Mouse (Mus musculus) forebrain, embryonic 13.5 days (tissue): Measurements from ENCODE around the gene Fbxl22. TPM values are rescaled to one million over a fixed set of nuclear protein-coding genes. Genes with fewer than 3 reads are reported as not detected.

Experiments
- ATAC-seq: fragments of 200-750 bp; cut with Nextera tagmentation; 2 replicates; pipeline ENCODE4 v1.8.0; 2017
- H3K27ac ChIP-seq: fragments of 300-500 bp; sonication (generic); 2 replicates; pipeline ENCODE4 v1.5.1; 2015; ENCODE audit warnings: inconsistent platforms, mild to moderate bottlenecking, moderate library complexity
- H3K27me3 ChIP-seq: fragments of 300-500 bp; sonication (generic); 2 replicates; pipeline ENCODE4 v1.6.1; 2015; ENCODE audit warnings: mild to moderate bottlenecking, inconsistent platforms
- H3K36me3 ChIP-seq: fragments of 300-500 bp; sonication (generic); 2 replicates; pipeline ENCODE4 v1.6.1; 2015; ENCODE audit warnings: mild to moderate bottlenecking, inconsistent platforms; ENCODE audit not compliant: poor library complexity, severe bottlenecking
- H3K4me1 ChIP-seq: fragments of 300-500 bp; sonication (generic); 2 replicates; pipeline ENCODE4 v1.6.1; 2015; ENCODE audit warnings: inconsistent platforms
- H3K4me2 ChIP-seq: fragments of 300-500 bp; sonication (generic); 2 replicates; pipeline ENCODE4 v1.6.1; 2015; ENCODE audit warnings: inconsistent platforms, mild to moderate bottlenecking, moderate library complexity
- H3K4me3 ChIP-seq: fragments of 300-500 bp; sonication (generic); 2 replicates; pipeline ENCODE4 v1.5.1; 2015; ENCODE audit warnings: mild to moderate bottlenecking, inconsistent platforms
- H3K9ac ChIP-seq: fragments of 300-500 bp; sonication (generic); 2 replicates; pipeline ENCODE4 v1.6.1; 2015; ENCODE audit warnings: mild to moderate bottlenecking, inconsistent platforms
- H3K9me3 ChIP-seq: fragments of 300-500 bp; sonication (generic); replicated peaks from 2 replicates; pipeline ENCODE4 v1.6.1; 2016; ENCODE audit warnings: inconsistent platforms
- WGBS: fragments of 180-500 bp; shearing (Covaris S2); methylation state at CpG from one replicate; pipeline ENCODE4 v1.1.7; 2015; 5-methylcytosine and 5-hydroxymethylcytosine counted together
- polyA plus RNA-seq: library from polyadenylated mRNA; unstranded; fragments of >200 nt; fragmentation: Nextera tagmentation; extraction: Ambion mirVana; gene quantifications from 2 replicates; pipeline ENCODE4 v1.2.1, GENCODE M21; 2015

Fbxl22 gene
- polyA plus RNA-seq, 1 experiment from 2014 or later: 2.5 TPM

- no peak overlapping the region for H3K27ac ChIP-seq
- H3K27me3 ChIP-seq: no peaks in the 10 kb centered on the region
- ATAC-seq: no peak
- peaks cover 20% of the 10 kb centered on the region; the same call in 1 of the 2 replicates for H3K4me1 ChIP-seq
- no peaks in the 10 kb centered on the region for H3K9me3 ChIP-seq
- no peak overlapping the region for H3K4me3 ChIP-seq
- H3K9ac ChIP-seq: no peak overlapping the region
- no peak overlapping the region for H3K4me2 ChIP-seq
- 91% methylated on average over 6 of the region's 6 CpGs for WGBS
- peaks cover 76% of the 10 kb centered on the region for H3K36me3 ChIP-seq
Observed at GRCm38 (mm10) chr9:66516296-66516940, 2.0 kb upstream of the Fbxl22 start.

DNA sequence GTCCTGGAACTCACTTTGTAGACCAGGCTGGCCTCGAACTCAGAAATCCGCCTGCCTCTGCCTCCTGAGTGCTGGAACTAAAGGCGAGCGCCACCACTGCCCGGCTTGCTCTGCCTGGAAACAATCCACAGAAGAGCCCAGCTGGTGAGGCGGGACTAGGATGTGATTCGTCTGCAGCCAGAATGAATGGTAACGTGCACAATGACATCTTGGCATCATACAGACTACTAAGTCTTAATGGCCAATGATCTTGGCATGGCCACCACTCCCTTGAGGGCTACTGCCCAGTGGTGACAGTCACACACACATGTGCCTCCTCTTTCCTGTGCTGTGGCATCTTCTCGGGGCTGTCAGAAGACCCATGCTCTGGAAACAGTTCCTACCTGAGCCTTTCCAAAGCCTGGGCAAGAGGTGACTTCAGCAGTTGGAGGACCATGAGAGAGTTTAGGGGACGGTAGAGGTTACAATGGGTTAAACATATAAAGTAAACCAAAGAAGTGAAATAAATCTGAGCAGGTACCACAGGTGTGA lies 1.4 kb upstream of the Fbxl22 start:
- Histone ChIP-seq H3K4me1 (peaks cover 25% of the 10 kb centered on the region), H3K27ac (no peak overlapping the region), H3K9me3 (no peaks in the 10 kb centered on the region), H3K27me3 (no peaks in the 10 kb centered on the region), H3K4me3 (no peak overlapping the region), H3K9ac (no peak overlapping the region), H3K36me3 (peaks cover 69% of the 10 kb centered on the region), H3K4me2 (no peak overlapping the region)
- no peak for ATAC-seq
- WGBS: 92% methylated on average over 10 of the region's 10 CpGs

GRCm38 (mm10) chr9:66515115-66515514 lies 722 bp upstream of the Fbxl22 start:
- ATAC-seq: no peak
- 88% methylated on average over 2 of the region's 2 CpGs for WGBS
- Histone ChIP-seq H3K4me2 (no peak overlapping the region), H3K4me1 (peaks cover 31% of the 10 kb centered on the region), H3K9me3 (no peaks in the 10 kb centered on the region), H3K9ac (no peak overlapping the region), H3K27me3 (no peaks in the 10 kb centered on the region), H3K36me3 (peaks cover 62% of the 10 kb centered on the region), H3K4me3 (no peak overlapping the region), H3K27ac (no peak overlapping the region)

- H3K27ac ChIP-seq: peak overlapping the region; percentile 97; the same call in 1 of the 2 replicates
- no peaks in the 10 kb centered on the region for H3K27me3 ChIP-seq
- no peak overlapping the region for H3K9ac ChIP-seq
- no peaks in the 10 kb centered on the region for H3K9me3 ChIP-seq
- no peak overlapping the region for H3K4me3 ChIP-seq
- peaks cover 35% of the 10 kb centered on the region for H3K4me1 ChIP-seq
- no peak overlapping the region for H3K4me2 ChIP-seq
- no peak for ATAC-seq
- H3K36me3 ChIP-seq: peaks cover 61% of the 10 kb centered on the region
- WGBS: 93% methylated on average over 4 of the region's 4 CpGs
Observed at GRCm38 (mm10) chr9:66513661-66514255, 635 bp downstream of the Fbxl22 start.

- H3K9me3 ChIP-seq: no peaks in the 10 kb centered on the region
- H3K4me3 ChIP-seq: no peak overlapping the region
- H3K9ac ChIP-seq: no peak overlapping the region
- peaks cover 61% of the 10 kb centered on the region for H3K36me3 ChIP-seq
- peak overlapping the region; percentile 97; the same call in 1 of the 2 replicates for H3K27ac ChIP-seq
- no peak overlapping the region for H3K4me2 ChIP-seq
- no peaks in the 10 kb centered on the region for H3K27me3 ChIP-seq
- no peak for ATAC-seq
- H3K4me1 ChIP-seq: peaks cover 35% of the 10 kb centered on the region
Observed at GRCm38 (mm10) chr9:66513150-66513549, 1.2 kb downstream of the Fbxl22 start.

- Histone ChIP-seq H3K4me2 (peak overlapping the region; percentile 97), H3K4me3 (peak overlapping the region; percentile 64), H3K27me3 (no peaks in the 10 kb centered on the region), H3K9ac (peak overlapping the region; percentile 82), H3K36me3 (peaks cover 60% of the 10 kb centered on the region), H3K27ac (peak overlapping the region; percentile 97), H3K4me1 (peaks cover 35% of the 10 kb centered on the region), H3K9me3 (no peaks in the 10 kb centered on the region)
- ATAC-seq: peak; percentile 84
- WGBS: 2% methylated on average over 8 of the region's 8 CpGs
Observed at GRCm38 (mm10) chr9:66512351-66512671, 2.1 kb downstream of the Fbxl22 start.

DNA sequence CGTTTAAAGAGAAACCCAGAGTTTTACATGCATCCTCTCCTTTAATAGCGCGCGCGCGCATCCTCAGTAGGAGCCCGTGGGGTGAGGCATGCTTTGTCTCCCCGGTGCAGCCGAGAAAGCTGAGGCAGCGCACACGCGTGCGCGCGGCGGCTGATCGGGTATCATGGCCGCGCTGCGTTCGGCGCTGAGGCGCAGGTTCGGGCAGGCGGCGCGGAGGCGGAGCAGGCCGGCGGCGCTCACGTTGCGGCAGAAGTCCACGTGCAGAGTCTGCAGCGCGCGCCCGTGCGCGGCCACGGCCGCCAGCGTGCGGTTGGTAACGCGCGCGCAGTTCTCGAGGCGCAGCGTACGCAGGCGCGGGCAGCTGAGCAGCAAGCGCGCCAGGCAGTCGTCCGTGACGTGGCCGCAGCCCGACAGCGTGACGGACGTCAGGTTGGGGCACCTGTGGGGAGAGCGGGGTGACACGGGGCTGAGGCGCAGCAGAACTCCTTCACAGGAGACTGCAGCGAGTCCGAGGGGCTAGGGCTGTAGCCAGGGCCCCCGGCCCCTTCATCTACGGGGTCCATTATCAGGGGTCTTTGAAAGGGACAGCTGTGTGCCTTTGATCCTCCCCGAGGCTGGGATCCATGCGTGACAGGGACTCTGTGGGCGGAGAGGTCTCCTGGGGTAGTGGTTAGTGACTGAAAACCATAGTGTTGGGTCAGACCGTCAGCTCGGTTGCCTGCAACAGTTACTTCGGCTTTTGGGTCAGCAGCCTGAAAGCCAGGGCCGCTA lies 2.6 kb downstream of the Fbxl22 start:
- WGBS: under 1% methylated on average over 78 of the region's 78 CpGs
- ATAC-seq: peak; percentile 91

DNA sequence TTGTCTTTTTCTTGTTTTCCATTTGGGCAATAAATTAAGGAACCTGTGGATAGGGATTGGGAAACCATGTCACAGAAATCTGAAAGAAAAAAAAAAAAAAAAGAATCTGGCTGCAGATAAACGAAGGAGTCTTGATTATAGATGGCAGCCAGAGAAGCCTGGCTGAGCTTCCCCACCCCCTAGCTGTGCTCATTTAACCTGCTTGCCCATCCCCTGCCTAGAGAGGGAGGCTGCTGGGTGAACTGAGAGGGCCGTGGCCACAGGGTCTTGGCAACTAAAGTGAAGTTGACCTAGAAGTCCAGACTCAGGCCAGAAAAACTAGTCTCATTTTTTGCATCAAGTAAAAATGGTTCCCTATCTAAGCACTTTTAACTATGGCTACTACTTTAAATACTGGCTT lies 3.4 kb downstream of the Fbxl22 start:
- Histone ChIP-seq H3K27ac (peak overlapping the region; percentile 97), H3K9me3 (no peaks in the 10 kb centered on the region), H3K9ac (peak overlapping the region; percentile 82), H3K4me2 (peak overlapping the region; percentile 97), H3K27me3 (no peaks in the 10 kb centered on the region), H3K4me3 (peak overlapping the region; percentile 64), H3K4me1 (peaks cover 48% of the 10 kb centered on the region), H3K36me3 (peaks cover 57% of the 10 kb centered on the region)
- 2% methylated on average over 2 of the region's 2 CpGs for WGBS
- no peak for ATAC-seq

More for the DNA sequence above, 2.6 kb downstream of the Fbxl22 start:
- H3K27me3 ChIP-seq: no peaks in the 10 kb centered on the region
- H3K27ac ChIP-seq: peak overlapping the region; percentile 97
- H3K36me3 ChIP-seq: peaks cover 57% of the 10 kb centered on the region
- H3K4me3 ChIP-seq: peak overlapping the region; percentile 64
- H3K4me2 ChIP-seq: peak overlapping the region; percentile 97
- H3K9me3 ChIP-seq: no peaks in the 10 kb centered on the region
- H3K9ac ChIP-seq: peak overlapping the region; percentile 82
- peaks cover 40% of the 10 kb centered on the region for H3K4me1 ChIP-seq

DNA sequence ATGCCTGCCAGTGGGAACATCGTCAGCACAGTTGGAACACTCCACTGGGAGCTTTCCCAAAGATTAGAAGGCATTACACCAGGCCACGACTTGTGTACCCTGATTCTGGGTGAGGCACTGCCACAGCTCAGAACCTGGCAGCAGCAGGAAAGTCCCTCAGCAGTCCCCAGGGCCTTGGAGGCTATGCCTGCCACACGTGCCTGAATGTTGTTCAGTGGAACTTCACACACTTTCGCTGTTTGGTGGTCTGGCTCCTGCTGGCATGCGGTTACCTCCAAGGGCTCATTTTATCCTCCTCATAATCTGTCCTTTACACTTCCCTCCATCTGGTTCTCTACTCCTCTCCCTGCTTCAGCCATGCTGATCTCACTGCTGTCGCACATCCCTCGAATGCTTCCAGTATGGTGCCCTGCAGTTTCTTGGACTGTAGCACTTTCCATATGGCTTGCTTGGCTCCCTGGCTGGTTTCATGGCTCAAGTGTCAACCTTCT lies 4.0 kb downstream of the Fbxl22 start:
- ATAC-seq: no peak
- peak overlapping the region; percentile 97 for H3K27ac ChIP-seq
- peaks cover 56% of the 10 kb centered on the region for H3K36me3 ChIP-seq
- H3K4me2 ChIP-seq: peak overlapping the region; percentile 97
- H3K27me3 ChIP-seq: no peaks in the 10 kb centered on the region
- peaks cover 54% of the 10 kb centered on the region for H3K4me1 ChIP-seq
- WGBS: 66% methylated on average over 7 of the region's 7 CpGs
- no peak overlapping the region for H3K4me3 ChIP-seq
- H3K9me3 ChIP-seq: no peaks in the 10 kb centered on the region
- peak overlapping the region; percentile 30 for H3K9ac ChIP-seq

- Histone ChIP-seq H3K36me3 (peaks cover 57% of the 10 kb centered on the region), H3K27ac (peak overlapping the region; percentile 97), H3K27me3 (no peaks in the 10 kb centered on the region), H3K4me2 (no peak overlapping the region), H3K4me1 (peaks cover 65% of the 10 kb centered on the region), H3K9me3 (no peaks in the 10 kb centered on the region), H3K9ac (no peak overlapping the region), H3K4me3 (no peak overlapping the region)
- WGBS: 66% methylated on average over 4 of the region's 4 CpGs
- ATAC-seq: no peak
Observed at GRCm38 (mm10) chr9:66508890-66509399, 5.4 kb downstream of the Fbxl22 start.

GRCm38 (mm10) chr9:66507684-66508083 lies 6.7 kb downstream of the Fbxl22 start:
- H3K27ac ChIP-seq: no peak overlapping the region
- no peak overlapping the region for H3K4me2 ChIP-seq
- no peaks in the 10 kb centered on the region for H3K9me3 ChIP-seq
- no peaks in the 10 kb centered on the region for H3K27me3 ChIP-seq
- H3K9ac ChIP-seq: no peak overlapping the region
- H3K4me3 ChIP-seq: no peak overlapping the region
- ATAC-seq: no peak
- H3K36me3 ChIP-seq: peaks cover 60% of the 10 kb centered on the region
- 92% methylated on average over 3 of the region's 3 CpGs for WGBS
- H3K4me1 ChIP-seq: peaks cover 59% of the 10 kb centered on the region

DNA sequence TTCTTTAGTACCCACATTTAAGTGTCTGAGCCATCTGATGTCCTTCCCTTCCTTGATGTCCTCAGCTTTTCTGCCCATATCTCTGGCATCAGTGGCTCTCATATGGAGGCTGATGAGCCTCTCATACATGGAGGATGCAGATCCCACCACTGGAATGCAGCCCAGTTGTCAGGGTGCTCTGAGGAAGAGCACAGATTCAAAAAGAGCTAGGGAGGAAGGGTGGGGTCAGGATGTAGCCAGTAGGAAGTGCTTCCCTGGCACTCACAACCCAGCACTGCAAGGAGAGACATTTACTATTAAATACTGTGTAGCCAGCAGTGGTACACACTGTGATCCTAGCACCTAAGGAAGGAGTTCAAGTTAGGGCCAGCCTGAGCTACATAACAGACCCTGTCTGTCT lies 8.0 kb downstream of the Fbxl22 start:
- Histone ChIP-seq H3K4me2 (no peak overlapping the region), H3K4me3 (no peak overlapping the region), H3K36me3 (peaks cover 73% of the 10 kb centered on the region), H3K27me3 (no peaks in the 10 kb centered on the region), H3K27ac (peak overlapping the region; percentile 92), H3K9me3 (no peaks in the 10 kb centered on the region), H3K4me1 (peaks cover 57% of the 10 kb centered on the region), H3K9ac (no peak overlapping the region)
- ATAC-seq: peak; percentile 1; the same call in 1 of the 2 replicates
